Mouse (Mus musculus) brain, embryonic 14.5 days (tissue): ENCODE results near the gene Dnajc5g. TPM values are rescaled to one million over a fixed set of nuclear protein-coding genes. Genes with fewer than 3 reads are reported as not detected.

Experiments used
- DNase-seq: peaks from one replicate; pipeline ENCODE4 v3.0.0-alpha.2; 2011; ENCODE audit warnings: low read depth
- CTCF ChIP-seq: fragments of 200-500 bp; IDR thresholded peaks from 2 replicates; pipeline ENCODE4 v1.5.1; 2012; ENCODE audit warnings: inconsistent platforms, mild to moderate bottlenecking, moderate library complexity, borderline replicate concordance; ENCODE audit not compliant: insufficient read depth, insufficient read length; ENCODE audit errors: extremely low read depth
- POLR2A ChIP-seq: fragments of 200-500 bp; IDR thresholded peaks from 2 replicates; pipeline ENCODE4 v1.6.1; 2012; ENCODE audit warnings: mild to moderate bottlenecking, inconsistent platforms, borderline replicate concordance; ENCODE audit not compliant: poor library complexity, insufficient read depth, insufficient read length, severe bottlenecking; ENCODE audit errors: extremely low read depth
- polyA plus RNA-seq: library from polyadenylated mRNA; depleted of rRNA; stranded (reverse); fragments of >200 nt; gene quantifications from 2 replicates; pipeline ENCODE4 v1.2.3, GENCODE M21; 2012

Gene Dnajc5g
- polyA plus RNA-seq, 1 experiment, result not detected

DNA sequence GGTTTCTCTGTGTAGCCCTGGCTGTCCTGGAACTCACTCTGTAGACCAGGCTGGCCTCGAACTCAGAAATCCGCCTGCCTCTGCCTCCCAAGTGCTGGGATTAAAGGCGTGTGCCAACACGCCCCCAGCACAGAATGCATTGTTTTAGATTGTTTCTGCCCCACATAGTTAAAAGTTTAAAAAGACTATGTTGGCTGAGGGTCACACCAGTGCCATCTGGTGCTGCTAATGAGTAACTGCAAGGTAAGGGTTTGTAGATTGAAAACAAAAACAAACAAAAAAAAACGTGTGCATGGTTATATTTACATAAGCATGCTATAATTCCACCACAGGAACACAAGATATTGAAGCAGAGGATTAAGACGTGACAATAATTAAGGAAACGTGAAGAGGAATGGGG lies 4.7 kb downstream of the Dnajc5g start:
- DNase-seq, result peak; percentile 21
- no peak for TF ChIP-seq POLR2A
- peak; percentile 41; the same call in 1 of the 2 replicates for TF ChIP-seq CTCF

DNA sequence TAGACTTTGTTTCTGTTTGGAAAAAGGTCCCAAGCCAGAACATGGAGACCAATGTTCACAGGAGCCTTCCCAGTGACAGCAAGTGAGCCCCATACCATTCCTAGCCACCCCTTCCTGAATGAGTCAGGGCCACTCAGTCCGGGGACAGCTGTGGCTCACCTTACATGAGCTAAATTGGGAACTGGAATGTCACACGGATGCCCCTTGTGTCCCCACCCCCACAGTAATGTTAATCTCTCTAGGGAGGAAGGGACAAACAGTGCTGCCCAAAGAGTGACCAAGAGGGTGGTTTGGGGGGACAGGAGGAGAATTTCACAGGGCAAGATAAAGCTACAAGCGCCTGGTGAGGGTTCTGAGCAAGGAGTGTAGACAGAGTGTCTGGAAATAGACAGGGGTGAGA lies 10.3 kb downstream of the Dnajc5g start, which contains the start of gene Trim54:
Trim54 (plus strand) TSS at position 359 of the 400 bp plus-strand sequence.
- TF ChIP-seq CTCF (no peak), POLR2A (no peak)

DNA sequence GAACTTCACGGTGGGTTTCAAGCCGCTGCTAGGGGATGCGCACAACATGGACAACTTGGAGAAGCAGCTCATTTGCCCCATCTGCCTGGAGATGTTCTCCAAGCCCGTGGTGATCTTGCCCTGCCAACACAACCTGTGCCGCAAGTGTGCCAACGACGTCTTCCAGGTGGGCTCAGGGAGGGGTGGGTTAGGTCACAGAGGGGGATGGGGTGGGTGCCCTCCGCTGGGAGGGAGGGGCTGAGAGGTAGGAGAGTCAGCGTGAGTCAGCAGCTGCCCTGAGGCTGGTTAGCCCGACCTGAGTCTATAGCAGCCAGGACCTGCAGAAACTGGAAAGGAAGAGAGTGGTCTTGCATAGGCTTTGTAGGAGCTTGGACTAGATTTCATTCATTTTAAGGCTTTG lies 10.8 kb downstream of the Dnajc5g start:
- DNase-seq, result no peak
- TF ChIP-seq POLR2A (no peak), CTCF (no peak)

More for the DNA sequence above, 10.3 kb downstream of the Dnajc5g start, which contains the start of gene Trim54:
- DNase-seq, result no peak

DNA sequence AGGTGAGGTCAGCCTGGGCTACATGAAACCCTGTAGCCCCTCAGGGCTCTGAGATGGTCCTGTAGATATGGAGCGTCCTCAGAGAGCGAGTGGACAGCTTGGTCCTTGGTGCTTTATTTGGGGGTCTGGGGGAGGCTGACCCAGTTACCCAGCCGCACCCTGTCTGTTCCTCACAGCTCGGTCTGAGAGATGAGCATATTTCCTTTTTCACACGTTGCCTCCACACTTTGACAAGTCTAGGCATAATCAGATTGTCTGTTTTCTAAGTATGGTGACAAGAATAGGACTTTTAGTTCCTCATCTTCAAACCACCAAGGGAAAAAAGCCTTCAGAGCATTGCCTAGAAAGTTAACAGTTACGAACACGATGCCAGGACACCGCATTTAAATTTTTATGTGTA lies 15.0 kb downstream of the Dnajc5g start:
- DNase-seq, result no peak
- TF ChIP-seq CTCF (no peak), POLR2A (no peak)

DNA sequence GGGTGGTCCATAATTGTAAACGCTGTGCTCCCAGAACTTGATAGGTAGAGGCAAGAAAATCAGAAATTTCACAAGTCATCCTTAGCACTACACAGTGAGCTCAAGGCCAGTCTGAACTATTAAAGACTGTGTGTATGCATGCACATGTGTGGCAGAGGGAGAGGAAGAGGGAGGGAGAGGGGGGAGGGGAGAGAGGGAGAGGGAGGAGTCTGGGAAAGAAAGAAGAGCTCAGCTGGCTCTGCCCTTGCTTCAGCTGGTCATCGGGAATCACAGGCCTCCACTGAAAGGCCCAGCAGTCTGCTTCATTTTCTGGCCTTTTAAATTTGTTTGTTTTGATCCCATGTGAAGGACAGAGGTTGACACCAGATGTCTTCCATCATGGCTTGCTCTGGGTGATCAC lies 17.4 kb downstream of the Dnajc5g start:
- TF ChIP-seq CTCF, result no peak
- no peak for TF ChIP-seq POLR2A
- no peak for DNase-seq

DNA sequence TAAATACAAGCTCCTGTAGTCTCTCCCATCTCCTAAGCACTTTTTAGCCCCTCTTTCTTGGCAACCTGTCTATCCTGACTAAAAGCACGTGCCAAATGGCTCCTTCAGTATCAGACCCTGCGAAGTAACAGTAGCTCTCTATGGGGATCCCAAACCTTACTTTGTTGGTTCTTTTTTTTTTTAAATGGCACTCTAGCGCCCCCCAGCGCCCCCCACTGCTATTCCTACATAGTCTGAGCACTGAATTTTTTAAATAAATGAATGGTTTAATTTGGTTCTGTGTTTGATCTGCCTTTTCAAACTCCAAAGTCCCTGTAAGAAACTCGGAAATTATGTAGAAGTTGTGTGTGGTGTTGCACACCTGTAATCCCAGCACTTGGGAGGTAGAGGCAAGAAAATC lies 20.0 kb downstream of the Dnajc5g start:
- TF ChIP-seq CTCF (no peak), POLR2A (no peak)
- DNase-seq, result no peak

DNA sequence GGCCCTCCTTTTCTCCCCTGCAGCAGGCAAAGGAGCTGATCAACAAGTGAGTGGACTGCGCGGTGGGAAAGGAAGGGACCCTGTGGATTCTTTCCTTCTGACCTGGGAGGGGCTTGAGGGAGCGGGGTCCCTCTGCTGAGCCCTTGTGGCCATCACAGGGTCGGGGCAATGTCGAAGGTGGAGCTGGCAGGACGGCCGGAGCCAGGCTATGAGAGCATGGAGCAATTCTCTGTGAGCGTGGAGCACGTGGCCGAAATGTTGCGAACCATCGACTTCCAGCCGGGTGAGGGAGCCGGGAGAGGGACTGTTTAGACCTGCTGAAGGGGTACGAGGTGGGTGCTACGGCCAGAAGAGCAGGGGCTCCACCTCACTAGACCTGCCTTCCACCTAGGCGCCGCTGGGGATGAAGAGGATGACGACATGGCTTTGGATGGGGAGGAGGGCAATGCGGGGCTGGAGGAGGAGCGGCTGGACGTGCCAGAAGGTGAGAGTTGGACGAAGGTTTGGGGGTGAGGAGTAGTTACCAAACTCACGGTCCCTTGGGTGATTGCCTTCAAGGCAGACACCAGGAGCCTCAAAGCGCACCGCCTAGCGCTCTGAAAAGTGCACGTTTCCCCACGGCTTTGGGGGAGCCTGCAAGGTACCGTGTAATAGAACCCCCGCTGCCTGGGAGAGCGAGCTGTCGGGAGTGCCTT lies 30.8 kb downstream of the Dnajc5g start:
- TF ChIP-seq CTCF (no peak), POLR2A (no peak)
- no peak for DNase-seq

DNA sequence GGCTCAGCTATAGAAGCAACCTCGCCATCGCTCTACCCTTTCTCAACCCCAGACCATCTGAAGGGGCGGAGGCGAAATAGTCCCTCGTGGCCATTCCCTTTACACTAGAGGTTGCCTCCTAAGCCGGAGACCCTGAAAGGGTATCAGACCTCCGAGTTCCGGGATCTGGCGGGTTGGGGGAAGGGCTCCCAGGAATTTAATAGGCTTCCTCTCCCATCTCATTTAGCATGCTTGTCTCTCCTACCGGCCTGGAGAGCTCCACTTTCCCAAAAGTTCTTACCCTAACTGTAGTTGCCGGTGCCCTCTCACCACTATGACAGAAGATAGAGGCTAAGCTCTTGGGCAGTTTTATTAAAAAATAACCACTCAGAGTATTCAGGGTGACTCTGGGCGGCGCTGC lies 31.6 kb downstream of the Dnajc5g start:
- DNase-seq, result no peak
- TF ChIP-seq CTCF (no peak), POLR2A (no peak)

DNA sequence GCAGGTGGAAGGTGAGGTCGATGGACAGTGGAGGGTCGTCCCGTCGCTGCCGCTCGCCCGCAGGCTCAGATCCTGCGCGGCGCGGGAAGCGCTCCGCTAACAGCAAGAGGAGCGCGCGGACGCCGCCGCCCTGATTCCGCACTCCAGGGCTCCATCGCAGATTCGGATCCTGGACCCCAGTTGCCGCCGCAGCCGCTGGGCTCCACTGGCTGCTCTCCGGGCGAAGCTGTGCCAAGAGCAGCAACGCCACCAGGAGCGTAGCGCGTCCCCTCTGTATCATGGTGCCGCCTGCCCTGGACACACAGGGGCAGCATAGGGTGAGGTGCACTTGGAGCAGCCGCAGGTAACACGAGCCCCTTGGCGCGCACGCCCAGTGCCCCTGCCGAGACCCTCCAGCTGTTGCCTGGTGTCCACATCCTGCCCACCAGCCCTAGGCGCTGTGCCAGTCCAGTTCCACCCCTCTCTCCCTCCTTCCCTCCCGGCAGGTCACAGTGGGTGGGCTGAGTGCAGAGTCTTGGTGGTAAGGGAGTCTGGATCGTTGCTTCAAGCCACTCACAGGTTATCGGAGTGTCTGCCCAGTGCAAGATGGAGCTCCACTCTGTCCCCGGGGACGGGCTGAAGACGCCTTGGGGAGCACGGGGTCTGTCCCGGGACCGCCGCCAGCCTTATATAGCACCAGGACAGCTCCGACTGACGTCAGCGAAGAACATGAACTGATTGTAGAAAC lies 32.3 kb downstream of the Dnajc5g start, which contains the start of gene Ucn:
Ucn (minus strand) TSS at position 589 of the 727 bp plus-strand sequence.
- no peak for TF ChIP-seq CTCF
- TF ChIP-seq POLR2A, result no peak
- peak; percentile 3 for DNase-seq

DNA sequence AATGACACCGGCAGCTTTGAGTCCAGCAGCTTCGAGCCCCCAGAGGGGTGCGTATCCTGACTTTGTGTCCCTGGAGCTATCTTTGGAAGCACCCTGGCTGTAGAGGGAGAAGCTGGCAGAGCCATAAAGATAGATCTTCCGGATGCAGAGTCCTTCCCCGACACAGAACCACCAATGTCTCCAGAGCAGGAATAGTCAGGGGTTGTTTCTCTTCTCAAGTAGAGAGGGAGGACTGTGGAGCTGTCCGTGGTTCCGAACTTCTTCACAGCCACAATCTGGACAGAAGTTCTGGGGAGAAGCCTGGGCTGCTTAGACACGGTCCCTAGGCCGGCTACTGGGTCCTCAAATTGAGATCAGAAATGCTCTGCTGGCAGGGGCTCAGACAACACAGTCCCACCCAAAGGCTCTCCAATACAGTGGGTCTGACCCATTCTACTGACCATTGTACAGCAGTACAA lies 32.9 kb downstream of the Dnajc5g start:
- no peak for TF ChIP-seq POLR2A
- no peak for TF ChIP-seq CTCF
- DNase-seq, result no peak

DNA sequence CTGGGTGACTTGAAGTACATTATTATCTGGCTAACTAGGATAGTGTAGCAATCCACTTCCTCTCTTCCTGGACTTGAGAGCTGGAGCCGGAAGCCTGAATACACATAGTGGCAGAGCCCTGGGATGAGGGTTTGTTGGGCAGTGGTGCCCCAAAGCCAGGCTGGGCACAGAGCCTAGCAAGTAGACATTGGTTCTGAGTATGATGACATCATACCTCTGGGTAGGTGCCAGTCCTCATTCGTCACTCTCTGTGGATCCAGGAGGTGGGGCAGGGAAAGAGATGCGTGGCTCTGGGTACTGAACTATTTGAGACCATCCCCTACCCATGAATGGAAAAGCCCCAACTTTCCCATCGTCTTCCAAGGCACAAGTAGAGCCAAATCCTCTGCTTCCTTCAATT lies 43.7 kb downstream of the Dnajc5g start:
- TF ChIP-seq CTCF (no peak), POLR2A (no peak)

More for the DNA sequence above, 43.7 kb downstream of the Dnajc5g start:
- DNase-seq, result no peak
